In genomic region chr5:39109526-39109925, GRCm38 (mm10) we compare ENCODE assay signal across 13 mouse cellular contexts.
"Had no signal": no experiment of that assay in that cellular context is flagged by ENCODE, and none has a peak within 500 bp of the region (broad histone marks: within the 10 kb centered on the region; RNA-seq: fewer than 3 reads in every experiment).

No protein-coding gene starts in this region.

- H3K36me3 ChIP-seq: limb, embryonic 12.5 days; midbrain, embryonic 12.5 days; neural tube, embryonic 12.5 days had no signal

- DNase-seq: kidney, postnatal 25 days; liver; lung, adult 18-20 months; right cerebral cortex, postnatal 4 days; spleen, adult 18-20 months; thymus, adult 18-20 months; thymus, postnatal 14 days had no signal

- H3K4me1 ChIP-seq: limb, embryonic 12.5 days; midbrain, embryonic 12.5 days; neural tube, embryonic 12.5 days had no signal

- H3K9me3 ChIP-seq: limb, embryonic 12.5 days; midbrain, embryonic 12.5 days; neural tube, embryonic 12.5 days had no signal

- H3K27ac ChIP-seq: left cerebral cortex, adult 2 months; limb, embryonic 12.5 days; liver, embryonic 14.5 days; midbrain, embryonic 12.5 days; neural tube, embryonic 12.5 days had no signal

- H3K9ac ChIP-seq: limb, embryonic 12.5 days; liver, embryonic 14.5 days; midbrain, embryonic 12.5 days; neural tube, embryonic 12.5 days had no signal

- H3K4me2 ChIP-seq: limb, embryonic 12.5 days; midbrain, embryonic 12.5 days; neural tube, embryonic 12.5 days had no signal

- H3K4me3 ChIP-seq: left cerebral cortex, adult 2 months; limb, embryonic 12.5 days; midbrain, embryonic 12.5 days; myocyte; neural tube, embryonic 12.5 days had no signal

- H3K27me3 ChIP-seq: limb, embryonic 12.5 days; midbrain, embryonic 12.5 days; neural tube, embryonic 12.5 days had no signal
